Mouse (Mus musculus): ENCODE results near the gene Dhcr24. TPM values are rescaled to one million over a fixed set of nuclear protein-coding genes. Genes with fewer than 3 reads are reported as not detected.

Dhcr24 gene
- polyA plus RNA-seq (2012; rRNA removed) = 118 and 122 TPM in 2 replicates

DNA sequence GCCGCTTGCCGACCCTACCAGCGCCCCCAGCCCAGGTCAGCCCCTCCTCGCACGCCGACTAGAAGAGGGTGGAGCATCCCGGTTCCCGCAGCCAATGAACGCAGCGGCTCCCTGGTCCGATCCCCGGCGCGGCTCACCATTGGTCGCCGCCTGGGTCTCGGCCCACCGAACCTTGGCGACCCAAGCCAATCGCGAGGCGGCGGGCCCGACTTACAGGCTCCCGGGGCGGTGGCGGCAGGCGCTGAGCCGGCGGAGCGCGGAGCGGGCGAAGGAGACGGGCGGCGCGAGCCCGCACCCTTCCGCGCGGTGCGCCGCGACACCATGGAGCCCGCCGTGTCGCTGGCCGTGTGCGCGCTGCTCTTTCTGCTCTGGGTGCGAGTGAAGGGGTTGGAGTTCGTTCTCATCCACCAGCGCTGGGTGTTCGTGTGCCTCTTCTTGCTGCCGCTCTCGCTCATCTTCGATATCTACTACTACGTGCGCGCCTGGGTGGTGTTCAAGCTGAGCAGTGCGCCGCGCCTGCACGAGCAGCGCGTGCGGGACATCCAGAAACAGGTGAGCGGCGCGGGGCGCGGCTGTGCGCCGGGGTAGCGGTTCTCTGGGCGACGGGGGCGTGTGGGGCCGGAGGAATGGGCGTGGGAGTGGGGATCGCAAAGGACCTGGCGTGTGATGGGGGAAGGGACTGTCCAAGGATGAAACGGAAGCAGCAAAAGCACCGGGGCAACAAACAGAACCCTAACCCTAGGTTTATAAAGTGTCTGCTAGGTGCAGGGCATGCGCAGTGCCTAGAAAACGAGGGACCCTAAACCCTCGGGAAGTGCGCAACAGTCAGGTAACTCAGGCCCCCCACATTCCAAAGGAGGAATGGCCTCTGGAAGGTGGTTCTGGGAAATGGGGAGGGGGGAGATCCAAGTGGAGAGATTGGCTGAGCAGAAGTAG, at the start of gene Dhcr24:
Dhcr24 (plus strand) TSS at position 193 of the 936 bp plus-strand sequence.

DNA sequence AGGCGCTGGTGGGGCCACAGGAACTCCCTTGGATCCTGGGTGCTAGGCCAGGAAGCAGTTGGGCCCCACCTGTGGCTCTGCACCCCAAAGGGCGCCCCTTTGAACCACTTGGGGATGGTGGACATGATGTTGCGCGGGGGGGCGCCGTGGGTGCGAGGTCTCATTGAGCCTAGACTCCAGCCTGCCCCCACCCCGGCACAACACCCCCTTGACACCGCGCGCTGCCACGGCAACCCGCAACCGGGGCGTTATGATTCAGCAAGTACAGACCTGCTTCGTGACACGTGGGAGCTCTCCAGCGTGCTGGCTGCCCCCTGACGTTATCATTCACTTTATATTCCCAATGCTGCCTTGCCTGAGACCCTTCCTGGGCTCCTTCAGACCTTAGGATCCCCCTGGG, 56.2 kb downstream of the Dhcr24 start, which contains the start of gene Lexm:
Lexm (minus strand) TSS at position 186 of the 400 bp plus-strand sequence.

DNA sequence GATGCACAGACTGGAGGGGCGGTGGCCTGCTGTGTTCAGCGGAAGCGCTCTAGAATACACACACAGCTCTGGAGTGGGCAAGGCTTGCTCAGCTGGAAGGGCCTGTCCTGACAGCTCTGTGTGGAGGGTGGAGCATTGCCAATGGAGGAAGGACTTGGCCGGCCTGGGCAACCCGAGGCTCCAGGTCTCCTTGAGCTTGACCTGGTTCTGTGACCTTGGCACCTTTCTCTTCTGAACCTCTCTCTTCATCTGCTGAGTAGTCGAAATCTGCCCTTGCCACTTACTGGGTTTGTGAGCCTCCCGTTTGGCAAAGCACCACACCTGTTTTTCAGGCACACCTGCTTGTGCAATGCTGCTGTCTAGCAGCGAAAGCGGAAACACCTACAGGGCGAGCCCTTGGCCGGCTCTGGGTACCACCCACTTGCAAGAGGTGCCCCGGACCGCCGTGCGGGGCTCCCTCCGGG, 61.2 kb downstream of the Dhcr24 start, which contains the start of gene Ttc22:
Ttc22 (plus strand) TSS at position 403 of the 464 bp plus-strand sequence.

Other genes with a start within 250 kb of the Dhcr24 start
- gene Usp24, start 244.8 kb upstream of the Dhcr24 start, polyA plus RNA-seq (2012; rRNA removed) = 4.4 and 4.8 TPM in 2 replicates
- 70.1 and 78.6 TPM in 2 replicates for gene Pcsk9, start 96.7 kb upstream of the Dhcr24 start, polyA plus RNA-seq (2012; rRNA removed)
- not detected in 2 replicates for gene Bsnd, start 68.8 kb upstream of the Dhcr24 start, polyA plus RNA-seq (2012; rRNA removed)
- gene Lexm, start 56.2 kb downstream of the Dhcr24 start, polyA plus RNA-seq (2012; rRNA removed) = not detected in 2 replicates
- gene Ttc22, start 61.4 kb downstream of the Dhcr24 start, polyA plus RNA-seq (2012; rRNA removed) = 0.01 and 0.13 TPM in 2 replicates
- 4.7 and 5.5 TPM in 2 replicates for gene Pars2, start 90.0 kb downstream of the Dhcr24 start, polyA plus RNA-seq (2012; rRNA removed)
- gene Ttc4, start 117.9 kb downstream of the Dhcr24 start, polyA plus RNA-seq (2012; rRNA removed) = 32.0 and 36.2 TPM in 2 replicates
- 0.37 and 0.46 TPM in 2 replicates for gene Mroh7, start 169.9 kb downstream of the Dhcr24 start, polyA plus RNA-seq (2012; rRNA removed)
- 0.02 TPM in 1 of 2 replicates, not detected in the other for gene Fam151a, start 172.9 kb downstream of the Dhcr24 start, polyA plus RNA-seq (2012; rRNA removed)
- gene Acot11, start 244.0 kb downstream of the Dhcr24 start, polyA plus RNA-seq (2012; rRNA removed) = 1.8 and 1.9 TPM in 2 replicates

Data from liver, embryonic 18 days (tissue).